Mouse (Mus musculus) heart, embryonic 16.5 days (tissue): ENCODE results near the gene Tmem243. TPM values are rescaled to one million over a fixed set of nuclear protein-coding genes. Genes with fewer than 3 reads are reported as not detected.

ENCODE experiments used
- polyA plus RNA-seq: library from polyadenylated mRNA; unstranded; fragments of >200 nt; fragmentation: Nextera tagmentation; extraction: Ambion mirVana; gene quantifications from 2 replicates; pipeline ENCODE4 v1.2.1, GENCODE M21; 2015

Gene Tmem243
- polyA plus RNA-seq, 1 experiment from 2014 or later, result 10.4 TPM

Other genes starting within 250 kb of the Tmem243 start
- 0.14 and 0.38 TPM in 2 replicates for gene Abcb4, start 207.0 kb upstream of the Tmem243 start, polyA plus RNA-seq
- gene Crot, start 103.3 kb upstream of the Tmem243 start, polyA plus RNA-seq, result 31.1 and 34.8 TPM in 2 replicates
- 27.9 and 28.9 TPM in 2 replicates for gene Dmtf1, start 61.1 kb downstream of the Tmem243 start, polyA plus RNA-seq
- 1.1 and 1.3 TPM in 2 replicates for gene 9330182L06Rik, start 165.4 kb downstream of the Tmem243 start, polyA plus RNA-seq